Mouse (Mus musculus) neural tube, embryonic 15.5 days (tissue): ENCODE data around the gene Myocd. TPM values are rescaled to one million over a fixed set of nuclear protein-coding genes. Genes with fewer than 3 reads are reported as not detected.
A peak's percentile ranks its signal among the peaks of the same experiment; 100 is the strongest.

Experiments
- ATAC-seq: fragments of 200-750 bp; cut with Nextera tagmentation; 2 replicates; pipeline ENCODE4 v1.8.0; 2017; ENCODE audit warnings: mild to moderate bottlenecking, moderate TSS enrichment, moderate library complexity; ENCODE audit not compliant: low FRiP score
- H3K27ac ChIP-seq: fragments of 300-500 bp; sonication (generic); replicated peaks from 2 replicates; pipeline ENCODE4 v1.5.1; 2015; ENCODE audit warnings: mild to moderate bottlenecking, inconsistent platforms
- H3K27me3 ChIP-seq: fragments of 300-500 bp; sonication (generic); replicated peaks from 2 replicates; pipeline ENCODE4 v1.6.1; 2015; ENCODE audit warnings: inconsistent platforms
- H3K36me3 ChIP-seq: fragments of 300-500 bp; sonication (generic); 2 replicates; pipeline ENCODE4 v1.6.1; 2015; ENCODE audit warnings: inconsistent platforms
- H3K4me1 ChIP-seq: fragments of 300-500 bp; sonication (generic); 2 replicates; pipeline ENCODE4 v1.6.1; 2015; ENCODE audit warnings: inconsistent platforms
- H3K4me2 ChIP-seq: fragments of 300-500 bp; sonication (generic); 2 replicates; pipeline ENCODE4 v1.6.1; 2015; ENCODE audit warnings: inconsistent platforms, mild to moderate bottlenecking, moderate library complexity
- H3K4me3 ChIP-seq: fragments of 300-500 bp; sonication (generic); replicated peaks from 2 replicates; pipeline ENCODE4 v1.5.1; 2015; ENCODE audit warnings: mild to moderate bottlenecking, inconsistent platforms
- H3K9ac ChIP-seq: fragments of 300-500 bp; sonication (generic); replicated peaks from 2 replicates; pipeline ENCODE4 v1.6.1; 2015; ENCODE audit warnings: mild to moderate bottlenecking, inconsistent platforms
- H3K9me3 ChIP-seq: fragments of 300-500 bp; sonication (generic); replicated peaks from 2 replicates; pipeline ENCODE4 v1.6.1; 2016; ENCODE audit warnings: inconsistent platforms
- WGBS: fragments of 180-500 bp; shearing (Covaris S2); methylation state at CpG from one replicate; pipeline ENCODE4 v1.1.7; 2015; ENCODE audit warnings: mixed read lengths; 5-methylcytosine and 5-hydroxymethylcytosine counted together
- polyA plus RNA-seq: library from polyadenylated mRNA; unstranded; fragments of >200 nt; fragmentation: Nextera tagmentation; extraction: Ambion mirVana; gene quantifications from 2 replicates; pipeline ENCODE4 v1.2.1, GENCODE M21; 2015

Myocd gene
- 0.61 and 4.4 TPM in 2 replicates for polyA plus RNA-seq

DNA sequence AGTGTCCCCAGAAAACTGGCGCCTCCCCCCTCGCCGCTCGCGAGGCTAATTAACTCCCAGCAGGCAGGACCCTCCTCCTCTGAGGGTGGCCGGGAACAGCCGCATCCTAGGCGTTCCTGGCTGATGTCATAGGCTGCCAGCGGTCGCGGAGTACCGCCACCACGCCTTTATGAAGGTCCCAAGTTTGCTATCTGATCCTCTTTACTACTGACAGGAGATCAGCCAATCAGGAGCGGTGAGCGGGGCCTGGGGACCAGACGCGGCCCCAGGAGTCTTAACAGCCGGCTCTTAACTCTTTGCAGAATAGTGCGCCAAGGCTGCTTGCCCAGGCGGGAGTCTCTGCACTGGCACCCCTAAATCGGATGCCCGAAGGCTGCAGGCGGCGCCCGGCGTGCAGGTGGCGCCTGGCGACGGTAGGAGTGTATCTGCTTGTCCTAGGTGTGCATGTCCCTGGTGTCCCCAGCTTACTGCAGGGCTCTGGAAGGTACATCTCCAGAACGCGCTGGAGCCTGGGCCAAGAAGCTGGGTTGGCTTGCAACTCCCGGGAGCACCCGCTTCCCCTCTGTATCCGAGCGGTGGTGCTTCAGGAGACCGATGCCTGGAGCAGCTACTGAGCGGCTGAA lies at the start of gene Myocd:
Gene Myocd (minus strand): TSS at position 139 of the 623 bp plus-strand sequence.
- Histone ChIP-seq H3K4me2 (peak within 1 kb of the TSS; percentile 97), H3K36me3 (no peaks in the 10 kb centered on the region), H3K9me3 (no peaks in the 10 kb centered on the region), H3K27me3 (peaks cover 32% of the 10 kb centered on the region; the same call in 1 of the 2 replicates), H3K4me1 (peaks cover 19% of the 10 kb centered on the region), H3K9ac (peak within 1 kb of the TSS; percentile 36), H3K4me3 (peak within 1 kb of the TSS; percentile 43), H3K27ac (no peak within 1 kb of the TSS; the same call in 1 of the 2 replicates)
- WGBS, result under 1% methylated on average over 37 of the region's 37 CpGs
- no peak for ATAC-seq

GRCm38 (mm10) chr11:65303824-65304223 lies 34.0 kb upstream of the Myocd start:
- 83% methylated on average over 3 of the region's 3 CpGs for WGBS

DNA sequence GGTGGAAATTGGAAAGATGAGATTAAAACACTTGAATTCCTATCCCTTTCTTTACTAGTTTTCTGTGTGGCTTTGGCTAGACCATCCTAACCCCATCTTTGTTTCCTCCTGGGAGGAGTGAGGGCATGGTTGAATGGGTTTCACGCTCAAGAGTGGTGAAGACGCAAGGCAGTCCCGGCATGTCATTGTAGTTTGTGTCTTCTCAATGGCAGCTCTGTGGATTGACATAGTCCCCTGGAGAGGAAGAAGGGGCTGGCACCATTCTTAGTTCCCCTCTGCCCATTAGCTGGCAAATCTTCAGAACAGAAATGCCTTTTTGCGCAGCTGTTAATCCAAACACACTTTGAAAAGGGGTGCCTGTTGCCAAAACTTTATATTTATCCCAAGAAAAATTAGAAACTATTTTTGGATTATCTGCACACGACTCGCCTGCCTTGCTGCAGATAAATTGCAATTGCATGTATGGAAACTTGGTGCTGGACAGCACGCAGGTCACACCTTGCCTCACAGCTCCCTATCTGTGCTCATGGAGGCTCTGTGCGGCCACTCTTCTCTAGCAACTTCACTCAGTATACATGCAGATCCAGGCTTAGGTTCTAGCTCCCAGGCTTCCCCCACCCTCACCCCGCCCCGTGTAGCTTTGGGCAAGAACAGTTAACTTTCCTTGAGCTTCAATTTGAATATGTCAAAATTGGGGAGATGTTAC lies 24.5 kb upstream of the Myocd start:
- ATAC-seq, result no peak
- WGBS, result 85% methylated on average over 10 of the region's 10 CpGs
- no peak overlapping the region for H3K27ac ChIP-seq

More at GRCm38 (mm10) chr11:65303824-65304223, 34.0 kb upstream of the Myocd start:
- Histone ChIP-seq H3K4me3 (no peak overlapping the region), H3K27me3 (no peaks in the 10 kb centered on the region), H3K9ac (no peak overlapping the region), H3K4me2 (no peak overlapping the region), H3K36me3 (no peaks in the 10 kb centered on the region), H3K9me3 (no peaks in the 10 kb centered on the region), H3K4me1 (no peaks in the 10 kb centered on the region), H3K27ac (no peak overlapping the region)
- ATAC-seq, result no peak

GRCm38 (mm10) chr11:65292994-65293393 lies 23.2 kb upstream of the Myocd start:
- H3K4me2 ChIP-seq, result no peak overlapping the region
- no peaks in the 10 kb centered on the region for H3K27me3 ChIP-seq
- no peaks in the 10 kb centered on the region for H3K4me1 ChIP-seq
- no peak for ATAC-seq
- no peaks in the 10 kb centered on the region for H3K36me3 ChIP-seq
- H3K27ac ChIP-seq, result no peak overlapping the region
- H3K4me3 ChIP-seq, result no peak overlapping the region
- no peaks in the 10 kb centered on the region for H3K9me3 ChIP-seq
- no peak overlapping the region for H3K9ac ChIP-seq

More for the DNA sequence above, 24.5 kb upstream of the Myocd start:
- no peak overlapping the region for H3K4me3 ChIP-seq
- no peaks in the 10 kb centered on the region for H3K36me3 ChIP-seq
- H3K4me1 ChIP-seq, result no peaks in the 10 kb centered on the region
- H3K27me3 ChIP-seq, result no peaks in the 10 kb centered on the region
- no peaks in the 10 kb centered on the region for H3K9me3 ChIP-seq
- no peak overlapping the region for H3K9ac ChIP-seq
- H3K4me2 ChIP-seq, result no peak overlapping the region

- Histone ChIP-seq H3K4me2 (no peak overlapping the region), H3K4me3 (no peak overlapping the region), H3K27me3 (no peaks in the 10 kb centered on the region), H3K27ac (no peak overlapping the region), H3K4me1 (no peaks in the 10 kb centered on the region), H3K9me3 (no peaks in the 10 kb centered on the region), H3K9ac (no peak overlapping the region), H3K36me3 (no peaks in the 10 kb centered on the region)
- WGBS, result 84% methylated on average over 8 of the region's 8 CpGs
- ATAC-seq, result no peak
Observed at GRCm38 (mm10) chr11:65287706-65288105, 17.9 kb upstream of the Myocd start.

GRCm38 (mm10) chr11:65286211-65286610 lies 16.4 kb upstream of the Myocd start:
- no peak for ATAC-seq
- Histone ChIP-seq H3K4me3 (no peak overlapping the region), H3K4me2 (no peak overlapping the region), H3K4me1 (no peaks in the 10 kb centered on the region), H3K9ac (no peak overlapping the region), H3K27ac (no peak overlapping the region), H3K36me3 (no peaks in the 10 kb centered on the region), H3K27me3 (no peaks in the 10 kb centered on the region), H3K9me3 (no peaks in the 10 kb centered on the region)
- 87% methylated on average over 2 of the region's 2 CpGs for WGBS

GRCm38 (mm10) chr11:65275441-65275840 lies 5.7 kb upstream of the Myocd start:
- Histone ChIP-seq H3K27ac (no peak overlapping the region), H3K27me3 (peaks cover 14% of the 10 kb centered on the region; the same call in 1 of the 2 replicates), H3K4me2 (no peak overlapping the region), H3K4me1 (peaks cover 8% of the 10 kb centered on the region), H3K9me3 (no peaks in the 10 kb centered on the region), H3K36me3 (no peaks in the 10 kb centered on the region), H3K9ac (no peak overlapping the region), H3K4me3 (no peak overlapping the region)
- no peak for ATAC-seq
- WGBS, result 72% methylated on average over 6 of the region's 6 CpGs

- peaks cover 19% of the 10 kb centered on the region for H3K4me1 ChIP-seq
- no peaks in the 10 kb centered on the region for H3K36me3 ChIP-seq
- H3K4me3 ChIP-seq, result no peak overlapping the region
- no peak overlapping the region for H3K27ac ChIP-seq
- no peaks in the 10 kb centered on the region for H3K9me3 ChIP-seq
- no peak overlapping the region for H3K9ac ChIP-seq
- WGBS, result 17% methylated on average over 4 of the region's 4 CpGs
- H3K27me3 ChIP-seq, result peaks cover 32% of the 10 kb centered on the region; the same call in 1 of the 2 replicates
- peak overlapping the region; percentile 97 for H3K4me2 ChIP-seq
- no peak for ATAC-seq
Observed at GRCm38 (mm10) chr11:65271000-65271399, 1.2 kb upstream of the Myocd start.

DNA sequence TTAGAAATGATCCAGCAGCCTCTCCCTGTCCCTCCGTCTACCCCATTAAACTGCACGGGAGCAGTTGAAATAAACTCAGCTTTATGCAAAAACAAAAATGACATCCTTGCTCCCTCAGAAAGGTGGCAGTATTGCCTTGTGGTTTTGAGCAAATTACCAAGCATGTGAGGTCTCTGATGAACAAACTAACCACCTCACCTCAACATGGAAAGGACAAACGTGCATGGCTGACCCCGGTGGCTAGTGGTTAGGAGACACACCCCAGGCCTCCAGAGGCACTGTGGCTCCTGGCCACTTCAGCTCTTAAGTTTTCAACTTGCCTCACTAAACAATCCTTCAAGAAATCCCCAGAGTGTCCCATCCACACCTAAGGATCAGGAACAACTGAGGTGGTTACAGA lies 1.5 kb downstream of the Myocd start:
- ATAC-seq, result no peak
- H3K9ac ChIP-seq, result no peak overlapping the region
- H3K4me1 ChIP-seq, result peaks cover 19% of the 10 kb centered on the region
- WGBS, result 63% methylated on average over 4 of the region's 4 CpGs
- no peak overlapping the region for H3K4me2 ChIP-seq
- H3K27ac ChIP-seq, result no peak overlapping the region
- H3K9me3 ChIP-seq, result no peaks in the 10 kb centered on the region
- H3K27me3 ChIP-seq, result peaks cover 32% of the 10 kb centered on the region; the same call in 1 of the 2 replicates
- H3K4me3 ChIP-seq, result no peak overlapping the region
- H3K36me3 ChIP-seq, result no peaks in the 10 kb centered on the region

DNA sequence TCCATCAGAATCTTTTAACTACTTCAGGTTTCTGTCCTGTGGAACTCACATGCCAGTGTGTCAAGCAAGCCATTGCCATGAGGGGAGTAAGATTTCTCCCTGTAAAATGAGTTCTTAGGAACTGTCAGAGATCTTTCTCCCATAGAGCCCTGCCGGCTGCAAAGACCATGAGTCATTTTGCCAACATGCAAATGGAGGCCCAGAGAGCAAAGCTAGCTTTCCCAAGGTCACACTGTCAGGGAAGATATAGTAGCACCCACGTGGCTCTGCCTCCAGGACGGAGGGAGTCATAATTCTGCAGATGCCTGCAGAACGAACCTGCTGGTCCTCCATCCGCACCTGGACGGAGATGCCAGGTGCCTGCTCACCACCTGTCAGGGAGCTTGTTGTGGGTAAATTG lies 6.3 kb downstream of the Myocd start:
- Histone ChIP-seq H3K4me2 (no peak overlapping the region), H3K36me3 (no peaks in the 10 kb centered on the region), H3K9ac (no peak overlapping the region), H3K4me3 (no peak overlapping the region), H3K27me3 (no peaks in the 10 kb centered on the region), H3K9me3 (no peaks in the 10 kb centered on the region), H3K4me1 (no peaks in the 10 kb centered on the region), H3K27ac (no peak overlapping the region)
- WGBS, result 49% methylated on average over 6 of the region's 6 CpGs
- no peak for ATAC-seq

- Histone ChIP-seq H3K9ac (no peak overlapping the region), H3K4me2 (no peak overlapping the region), H3K4me1 (no peaks in the 10 kb centered on the region), H3K27ac (no peak overlapping the region), H3K4me3 (no peak overlapping the region), H3K36me3 (no peaks in the 10 kb centered on the region), H3K27me3 (no peaks in the 10 kb centered on the region), H3K9me3 (no peaks in the 10 kb centered on the region)
- ATAC-seq, result no peak
- WGBS, result 90% methylated on average over 4 of the region's 4 CpGs
Observed at GRCm38 (mm10) chr11:65258997-65259396, 10.8 kb downstream of the Myocd start.

DNA sequence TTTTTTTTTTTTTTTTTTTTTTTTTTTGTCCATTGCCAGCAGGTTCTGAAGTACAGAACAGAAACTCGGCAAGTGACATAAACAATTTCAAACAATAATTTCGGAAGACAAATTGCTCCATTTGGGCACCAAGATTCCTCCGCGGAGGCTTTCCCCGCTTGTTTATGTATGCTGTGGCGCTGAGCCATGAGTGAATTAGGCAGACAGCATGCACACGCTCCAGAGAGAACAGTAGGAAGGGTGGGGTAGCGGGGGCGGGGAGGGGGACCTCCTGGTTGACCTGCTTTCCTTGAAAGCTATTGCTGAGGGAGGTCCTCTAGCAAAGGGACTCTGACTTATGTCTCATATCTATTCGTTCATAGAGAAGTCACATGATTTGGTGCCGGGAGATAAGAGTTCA lies 13.6 kb downstream of the Myocd start:
- H3K4me2 ChIP-seq, result no peak overlapping the region
- H3K27me3 ChIP-seq, result no peaks in the 10 kb centered on the region
- WGBS, result 70% methylated on average over 11 of the region's 11 CpGs
- H3K4me1 ChIP-seq, result no peaks in the 10 kb centered on the region
- H3K9me3 ChIP-seq, result no peaks in the 10 kb centered on the region
- H3K27ac ChIP-seq, result no peak overlapping the region
- H3K36me3 ChIP-seq, result no peaks in the 10 kb centered on the region
- ATAC-seq, result no peak
- H3K9ac ChIP-seq, result no peak overlapping the region
- no peak overlapping the region for H3K4me3 ChIP-seq
